In the genomic region with DNA sequence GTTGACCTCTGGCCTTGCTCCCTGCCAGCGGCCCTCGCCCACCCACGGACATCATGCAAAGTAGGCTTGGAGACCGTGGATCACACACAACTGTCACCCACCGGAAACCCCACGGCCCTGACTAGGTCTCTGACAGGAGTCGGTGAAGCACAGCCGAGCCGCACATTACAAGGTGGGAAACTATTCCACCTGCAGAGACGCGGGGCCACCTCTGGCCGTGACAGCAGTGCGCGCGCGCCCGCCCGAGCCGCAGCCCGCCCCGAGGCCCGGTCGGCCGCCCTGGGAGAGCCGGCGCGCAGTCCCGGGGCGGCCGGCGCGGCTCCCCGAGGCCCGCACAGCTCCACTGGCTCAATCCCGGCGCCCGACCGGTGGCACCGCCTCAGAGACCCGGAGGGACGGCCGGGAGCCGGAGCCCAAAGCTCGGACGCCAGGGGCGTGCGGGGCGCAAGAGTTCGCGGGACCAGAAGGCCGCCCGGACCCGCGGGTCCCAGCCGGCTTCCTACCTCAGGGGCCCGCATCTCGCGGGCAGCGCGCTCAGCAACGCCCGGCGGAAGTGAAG, we compare ENCODE assay signal across 8 mouse cellular contexts. TPM values are rescaled to one million over a fixed set of nuclear protein-coding genes. Genes with fewer than 3 reads are reported as not detected.
DNase-seq lines count a peak whose midpoint lies in the region; ATAC-seq and TF ChIP-seq lines count a peak whose summit lies in the region.
"Not testable (repeated sequence)": the region's sequence is repeated elsewhere in the genome, so short reads cannot be mapped to it uniquely, and the experiment has no call there.

No protein-coding gene starts in this region.

- ATAC-seq in forebrain, postnatal 0 days, result peak; percentile 49
- ATAC-seq in inflammation-experienced regulatory T-cells, adult 6 months, result peak; percentile 44
- ATAC-seq in limb, embryonic 11.5 days (ENCODE audit: insufficient number of reproducible peaks, low FRiP score, low TSS enrichment, low read depth), result peak; percentile 52
- ATAC-seq in megakaryocyte, adult 5-6 weeks (ENCODE audit: poor library complexity, severe bottlenecking), result peak; percentile 33

- peak overlapping the region; percentile 69 for H3K4me2 ChIP-seq in forebrain, postnatal 0 days (ENCODE audit: low read depth)
- peak overlapping the region; percentile 74 for H3K4me2 ChIP-seq in limb, embryonic 11.5 days (ENCODE audit: low read depth, severe bottlenecking)

- H3K4me3 ChIP-seq in ES-E14 (ENCODE audit: insufficient read depth in 1 of 2, low read depth in 1 of 2, low read length in 2 of 2, poor library complexity in 1 of 2, severe bottlenecking in 1 of 2), result peak overlapping the region; percentile 83 to 90
- peak overlapping the region; percentile 65 for H3K4me3 ChIP-seq in forebrain, postnatal 0 days (ENCODE audit: low read depth, low read length)
- peak overlapping the region; percentile 52 for H3K4me3 ChIP-seq in limb, embryonic 11.5 days (ENCODE audit: low read depth, low read length)

- not testable (repeated sequence) for H3K36me3 ChIP-seq in ES-E14 (ENCODE audit: control insufficient read depth, insufficient read depth, low read length, poor library complexity, severe bottlenecking); forebrain, postnatal 0 days (ENCODE audit: insufficient read depth); limb, embryonic 11.5 days (ENCODE audit: control insufficient read depth, insufficient read depth, low read length)

- not testable (repeated sequence) for H3K4me1 ChIP-seq in ES-E14 (ENCODE audit: control insufficient read depth in 2 of 2, insufficient read depth in 2 of 2, low read length in 2 of 2, poor library complexity in 1 of 2); forebrain, postnatal 0 days (ENCODE audit: insufficient read depth); limb, embryonic 11.5 days (ENCODE audit: control insufficient read depth, insufficient read depth, low read length)

- not testable (repeated sequence) for DNase-seq in ES-E14 (ENCODE audit: low read depth, low spot score); forebrain, postnatal 0 days
- DNase-seq in cerebellum, postnatal 10 days, result peak; percentile 39 to 45
- DNase-seq in limb, embryonic 11.5 days (ENCODE audit: low spot score), result peak; percentile 32
- DNase-seq in ovary, postnatal 14 days (ENCODE audit: low spot score), result peak; percentile 9
- peak; percentile 52 for DNase-seq in thymus, postnatal 4 days

- not testable (repeated sequence) for H3K27ac ChIP-seq in ES-E14 (ENCODE audit: insufficient read depth, low read depth, low read length, poor library complexity, severe bottlenecking); forebrain, postnatal 0 days (ENCODE audit: low read depth, low read length); limb, embryonic 11.5 days (replicated peaks; ENCODE audit: low read depth, low read length)

- in situ Hi-C loops in ES-E14 (cut with MboI; ENCODE audit: low sequenced_read_pairs in 2 of 2, unreplicated experiment in 2 of 2), result not testable (repeated sequence)

- not testable (repeated sequence) for H3K9me3 ChIP-seq in ES-E14 (ENCODE audit: control insufficient read depth, insufficient read depth, low read depth, low read length); forebrain, postnatal 0 days (ENCODE audit: low read length); limb, embryonic 11.5 days (ENCODE audit: control insufficient read depth, low read length)

- H3K9ac ChIP-seq in ES-E14 (ENCODE audit: insufficient read depth, low read depth, low read length, poor library complexity, severe bottlenecking), result peak overlapping the region; percentile 74
- peak overlapping the region; percentile 75 for H3K9ac ChIP-seq in forebrain, postnatal 0 days
- H3K9ac ChIP-seq in limb, embryonic 11.5 days (ENCODE audit: low read length), result peak overlapping the region; percentile 55

- H3K27me3 ChIP-seq in forebrain, postnatal 0 days (ENCODE audit: insufficient read depth, low read length); limb, embryonic 11.5 days (ENCODE audit: control insufficient read depth, insufficient read depth, low read length): not testable (repeated sequence)

- 7% methylated on average over 35 of the region's 63 CpGs for WGBS in forebrain, postnatal 0 days
- WGBS in limb, embryonic 11.5 days, result 0% methylated on average over 52 of the region's 63 CpGs

- TF ChIP-seq CTCF in forebrain, postnatal 0 days (IDR thresholded peaks at IDR 0.05; ENCODE audit: low read depth), result not testable (repeated sequence)

RNA-seq across cellular contexts. Expression of gene Pdpr, which starts 50.5 kb away (rescaled TPM):
- 23.6 and 25.6 TPM in 2 replicates for total RNA-seq in ES-E14 (2012; rRNA removed)
- 27.5 and 31.5 TPM in 2 replicates for total RNA-seq in forebrain, postnatal 0 days (2014; rRNA removed)
- 5.8 and 9.3 TPM in 2 replicates for polyA plus RNA-seq in forebrain, postnatal 0 days (2015; fragmentation: Nextera tagmentation; extraction: Ambion mirVana)
- 1 to 10 TPM; 7.0 to 9.7 (median 8.7) TPM for polyA plus RNA-seq in inflammation-experienced regulatory T-cells, adult 6 months (2017; shearing (Covaris generic))
- 5.9 and 7.8 TPM in 2 replicates for polyA plus RNA-seq in limb, embryonic 11.5 days (2014; fragmentation: Nextera tagmentation; extraction: Ambion mirVana)
- total RNA-seq in megakaryocyte, adult 5-6 weeks (2015), result 8.1 and 9.6 TPM in 2 replicates
- total RNA-seq in megakaryocyte, adult 5-6 weeks (2017), result 14.9 and 18.5 TPM in 2 replicates

RNA-seq across cellular contexts. Expression of gene Clec18a, which starts 52.8 kb away (rescaled TPM):
- total RNA-seq in ES-E14 (2012; rRNA removed), result 0.22 TPM in 1 of 2 replicates, not detected in the other
- 0.33 and 0.38 TPM in 2 replicates for total RNA-seq in forebrain, postnatal 0 days (2014; rRNA removed)
- polyA plus RNA-seq in forebrain, postnatal 0 days (2015; fragmentation: Nextera tagmentation; extraction: Ambion mirVana), result 0.42 and 0.54 TPM in 2 replicates
- polyA plus RNA-seq in inflammation-experienced regulatory T-cells, adult 6 months (2017; shearing (Covaris generic)), result not detected
- not detected in 2 replicates for polyA plus RNA-seq in limb, embryonic 11.5 days (2014; fragmentation: Nextera tagmentation; extraction: Ambion mirVana)
- total RNA-seq in megakaryocyte, adult 5-6 weeks (2015), result not detected in 2 replicates
- not detected in 2 replicates for total RNA-seq in megakaryocyte, adult 5-6 weeks (2017)
